8 mouse cellular contexts compared by ENCODE assay signal in the genomic region with DNA sequence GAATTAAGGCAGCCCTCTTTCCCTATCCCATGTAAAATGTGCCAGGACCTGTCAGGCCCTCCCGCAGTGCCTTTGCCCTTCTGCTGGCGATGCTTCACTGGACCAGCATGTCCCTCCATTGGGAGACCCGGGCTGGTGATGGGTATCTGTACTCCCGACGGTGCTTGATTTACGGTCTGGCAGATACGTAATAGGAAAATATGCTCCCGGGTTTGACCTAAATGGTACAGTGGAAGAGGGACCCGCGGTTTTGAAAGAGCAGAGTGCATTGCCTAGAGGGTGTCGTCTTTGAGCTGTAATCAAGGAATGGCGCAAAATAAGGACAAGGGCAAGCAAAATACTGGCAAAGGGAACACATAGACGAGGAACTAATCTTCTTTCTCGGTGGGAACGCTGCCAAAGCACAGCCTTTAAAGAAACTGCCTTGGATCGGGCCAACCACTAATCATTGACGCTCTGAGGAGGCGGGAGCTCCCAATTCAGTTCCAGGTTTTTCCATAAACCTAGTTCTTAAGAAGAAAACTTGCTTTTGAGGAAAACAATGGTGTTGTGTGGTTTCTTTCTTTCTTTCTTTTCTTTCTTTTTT. TPM values are rescaled to one million over a fixed set of nuclear protein-coding genes. Genes with fewer than 3 reads are reported as not detected.
DNase-seq lines count a peak whose midpoint lies in the region; ATAC-seq lines count a peak whose summit lies in the region.

No protein-coding gene starts in this region.

- no peaks in the 10 kb centered on the region for H3K36me3 ChIP-seq in kidney, embryonic 16.5 days (ENCODE audit: insufficient read depth, low read length)
- no peaks in the 10 kb centered on the region for H3K36me3 ChIP-seq in forebrain, embryonic 15.5 days
- H3K36me3 ChIP-seq in limb, embryonic 13.5 days: no peaks in the 10 kb centered on the region

- WGBS in kidney, embryonic 16.5 days: 18% methylated on average over 18 of the region's 18 CpGs
- 14% methylated on average over 18 of the region's 18 CpGs for WGBS in forebrain, embryonic 15.5 days
- 21% methylated on average over 18 of the region's 18 CpGs for WGBS in limb, embryonic 13.5 days

- peak overlapping the region; percentile 97 for H3K4me2 ChIP-seq in kidney, embryonic 16.5 days (replicated peaks; ENCODE audit: low read depth, low read length)
- H3K4me2 ChIP-seq in forebrain, embryonic 15.5 days (replicated peaks): peak overlapping the region; percentile 81
- H3K4me2 ChIP-seq in limb, embryonic 13.5 days (replicated peaks): peak overlapping the region; percentile 97

- no peak overlapping the region for H3K27ac ChIP-seq in kidney, embryonic 16.5 days (ENCODE audit: low read length)
- H3K27ac ChIP-seq in forebrain, embryonic 15.5 days (replicated peaks): peak overlapping the region; percentile 77
- H3K27ac ChIP-seq in limb, embryonic 13.5 days: no peak overlapping the region

- H3K9me3 ChIP-seq in kidney, embryonic 16.5 days (ENCODE audit: low read length): no peaks in the 10 kb centered on the region
- no peaks in the 10 kb centered on the region for H3K9me3 ChIP-seq in forebrain, embryonic 15.5 days
- no peaks in the 10 kb centered on the region for H3K9me3 ChIP-seq in limb, embryonic 13.5 days

- peak; percentile 85 for ATAC-seq in kidney, embryonic 16.5 days (ENCODE audit: low FRiP score, low TSS enrichment)
- ATAC-seq in activated CD4-positive, CD25-positive, alpha-beta regulatory T cell, adult 4 months: peak; percentile 37
- no peak for ATAC-seq in forebrain, embryonic 15.5 days (replicated peaks)
- ATAC-seq in limb, embryonic 13.5 days (ENCODE audit: low FRiP score, low read depth): peak; percentile 51
- ATAC-seq in neutrophil, adult 5-6 weeks (ENCODE audit: extremely low read depth, insufficient number of reproducible peaks, low FRiP score, poor library complexity, severe bottlenecking): peak; percentile 20; the same call in 1 of the 2 replicates

- no peak for DNase-seq in kidney, postnatal 14 days
- DNase-seq in urinary bladder, postnatal 14 days (ENCODE audit: low spot score): no peak
- no peak for DNase-seq in spleen, postnatal 4 days (ENCODE audit: low spot score in 2 of 2)

- H3K4me3 ChIP-seq in kidney, embryonic 16.5 days (ENCODE audit: low read length): peak overlapping the region; percentile 94
- peak overlapping the region; percentile 86 for H3K4me3 ChIP-seq in forebrain, embryonic 15.5 days
- peak overlapping the region; percentile 91 for H3K4me3 ChIP-seq in limb, embryonic 13.5 days

- H3K9ac ChIP-seq in kidney, embryonic 16.5 days (replicated peaks; ENCODE audit: low read length): peak overlapping the region; percentile 94
- peak overlapping the region; percentile 74 for H3K9ac ChIP-seq in forebrain, embryonic 15.5 days (replicated peaks)
- H3K9ac ChIP-seq in limb, embryonic 13.5 days: peak overlapping the region; percentile 89

- H3K4me1 ChIP-seq in kidney, embryonic 16.5 days (ENCODE audit: insufficient read depth, low read length): peaks cover 12% of the 10 kb centered on the region
- H3K4me1 ChIP-seq in forebrain, embryonic 15.5 days: peaks cover 21% of the 10 kb centered on the region
- H3K4me1 ChIP-seq in limb, embryonic 13.5 days: peaks cover 13% of the 10 kb centered on the region

- H3K27me3 ChIP-seq in kidney, embryonic 16.5 days (ENCODE audit: insufficient read depth, low read length): no peaks in the 10 kb centered on the region
- H3K27me3 ChIP-seq in forebrain, embryonic 15.5 days: no peaks in the 10 kb centered on the region
- 0 out of 2 replicates have a peak, but pooled peaks cover 4% of the 10 kb centered on the region for H3K27me3 ChIP-seq in limb, embryonic 13.5 days

RNA-seq across cellular contexts. Expression of a gene that starts 0.5 kb away (rescaled TPM):
- polyA plus RNA-seq in kidney, embryonic 16.5 days (2015; fragmentation: Nextera tagmentation; extraction: Ambion mirVana): 48.4 and 50.1 TPM in 2 replicates
- 10 to 100 TPM; 17.7 to 18.6 TPM for polyA plus RNA-seq in activated CD4-positive, CD25-positive, alpha-beta regulatory T cell, adult 4 months (2017; shearing (Covaris generic))
- 45.6 and 46.2 TPM in 2 replicates for polyA plus RNA-seq in forebrain, embryonic 15.5 days (2015; fragmentation: Nextera tagmentation; extraction: Ambion mirVana)
- polyA plus RNA-seq in limb, embryonic 13.5 days (2015; fragmentation: Nextera tagmentation; extraction: Ambion mirVana): 40.9 and 41.3 TPM in 2 replicates
- 41.6 and 42.4 TPM in 2 replicates for total RNA-seq in neutrophil, adult 5-6 weeks (2017)
